Mouse (Mus musculus) layer of hippocampus, adult 8-10 months (tissue): ENCODE measurements around the gene Vps13c. TPM values are rescaled to one million over a fixed set of nuclear protein-coding genes. Genes with fewer than 3 reads are reported as not detected.
A peak's percentile ranks its signal among the peaks of the same experiment; 100 is the strongest.

Experiments used
- DNase-seq, 2 experiments: peaks; one replicate each; pipeline ENCODE4 v3.0.0; 2022; ENCODE audit warnings: low spot score in 2 of 2
- total RNA-seq, 4 experiments: library from RNA; stranded (reverse); gene quantifications; 2 replicates each; pipeline ENCODE4 v1.2.4; 2022

The Vps13c gene
- 100 to 1,000 TPM in 3 of 4 experiments, 10 to 100 TPM in 1; 95.9 to 127 (median 105) TPM for total RNA-seq

DNA sequence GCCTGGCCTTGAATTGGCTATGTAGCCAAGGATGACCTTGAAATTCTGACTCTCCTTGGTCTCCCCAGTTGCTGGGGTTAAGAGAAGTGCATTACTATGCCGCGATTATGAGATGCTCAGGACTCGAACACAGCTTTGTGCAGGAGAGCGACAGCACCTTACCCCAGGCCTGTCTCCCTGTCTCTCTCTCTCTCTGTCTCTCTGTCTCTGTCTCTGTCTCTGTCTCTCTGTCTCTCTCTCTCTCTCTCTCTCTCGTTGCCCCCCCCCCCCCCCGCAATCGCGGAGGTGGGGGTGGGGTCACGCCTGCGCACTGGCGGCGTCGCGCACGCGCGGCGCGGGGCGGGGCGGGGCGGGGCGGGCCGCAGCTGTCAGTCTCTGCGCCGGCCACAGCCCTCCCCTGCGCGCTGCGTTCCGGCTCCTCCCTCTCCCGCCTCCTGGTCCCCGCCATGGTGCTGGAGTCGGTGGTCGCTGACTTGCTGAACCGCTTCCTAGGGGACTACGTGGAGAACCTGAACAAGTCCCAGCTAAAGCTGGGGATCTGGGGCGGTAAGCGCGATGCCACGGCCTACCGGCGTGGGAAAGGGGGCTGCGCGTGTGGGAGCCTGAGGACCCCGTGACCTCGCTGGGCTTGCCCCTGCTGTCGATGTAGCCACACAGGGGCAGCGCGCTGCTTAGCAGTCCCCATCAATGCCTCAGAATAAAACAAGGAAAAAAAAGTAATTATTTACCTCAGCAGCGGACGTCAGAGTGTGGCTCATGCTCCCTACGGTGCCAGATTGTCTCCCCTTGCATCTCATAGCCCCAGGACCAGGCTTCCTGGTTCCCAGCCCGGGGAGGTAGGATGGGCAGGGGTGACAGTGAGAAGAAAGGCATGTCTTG, at the start of gene Vps13c:
Vps13c (plus strand) TSS at position 416 of the 879 bp plus-strand sequence.
- peak; percentile 67 to 79 for DNase-seq

GRCm38 (mm10) chr9:67792405-67792804, 47.8 kb upstream of the Vps13c start:
- DNase-seq, result no peak

DNA sequence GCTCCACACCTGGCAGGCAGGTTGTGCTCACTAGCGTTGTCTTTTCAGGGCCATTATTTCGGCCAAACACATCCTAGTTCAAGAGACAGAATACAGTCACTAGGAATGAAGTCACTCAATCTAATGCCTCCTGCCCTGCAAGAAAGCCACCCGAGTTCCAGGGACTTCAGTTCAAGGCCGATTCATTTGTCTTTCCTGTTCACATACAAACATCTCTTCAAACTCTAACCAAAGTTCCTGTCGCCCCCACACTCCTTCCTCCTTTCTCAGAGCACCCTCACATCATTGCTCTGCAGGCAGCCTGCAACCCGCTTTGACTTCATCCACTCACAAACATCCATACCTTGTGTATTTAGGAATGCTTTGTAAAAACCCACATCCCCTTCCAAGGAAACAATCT, 46.7 kb upstream of the Vps13c start:
- DNase-seq, result no peak

DNA sequence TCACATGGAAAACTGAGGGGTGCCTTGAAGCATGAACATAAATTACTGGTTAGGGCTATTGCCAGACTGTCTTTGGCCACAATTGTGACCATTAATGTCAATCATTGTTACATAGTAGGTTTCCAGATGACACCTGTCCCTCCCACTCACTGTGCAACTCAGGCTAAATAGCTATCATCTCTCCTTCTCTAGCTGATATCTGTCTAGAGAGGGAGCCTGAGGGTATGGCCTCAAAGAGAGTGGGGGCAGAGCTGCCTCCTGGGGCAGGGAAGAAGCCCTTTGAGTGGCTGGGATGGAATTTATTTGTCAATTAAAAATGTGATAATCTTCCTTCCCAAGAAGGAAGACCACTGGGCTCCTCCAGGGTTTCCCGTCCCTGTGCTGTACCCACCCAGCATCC, 46.0 kb upstream of the Vps13c start:
- DNase-seq, result no peak

- DNase-seq, result no peak
Observed at GRCm38 (mm10) chr9:67794668-67795067, 45.5 kb upstream of the Vps13c start.

GRCm38 (mm10) chr9:67795205-67795675, 45.0 kb upstream of the Vps13c start:
- peak; percentile 77 for DNase-seq

DNA sequence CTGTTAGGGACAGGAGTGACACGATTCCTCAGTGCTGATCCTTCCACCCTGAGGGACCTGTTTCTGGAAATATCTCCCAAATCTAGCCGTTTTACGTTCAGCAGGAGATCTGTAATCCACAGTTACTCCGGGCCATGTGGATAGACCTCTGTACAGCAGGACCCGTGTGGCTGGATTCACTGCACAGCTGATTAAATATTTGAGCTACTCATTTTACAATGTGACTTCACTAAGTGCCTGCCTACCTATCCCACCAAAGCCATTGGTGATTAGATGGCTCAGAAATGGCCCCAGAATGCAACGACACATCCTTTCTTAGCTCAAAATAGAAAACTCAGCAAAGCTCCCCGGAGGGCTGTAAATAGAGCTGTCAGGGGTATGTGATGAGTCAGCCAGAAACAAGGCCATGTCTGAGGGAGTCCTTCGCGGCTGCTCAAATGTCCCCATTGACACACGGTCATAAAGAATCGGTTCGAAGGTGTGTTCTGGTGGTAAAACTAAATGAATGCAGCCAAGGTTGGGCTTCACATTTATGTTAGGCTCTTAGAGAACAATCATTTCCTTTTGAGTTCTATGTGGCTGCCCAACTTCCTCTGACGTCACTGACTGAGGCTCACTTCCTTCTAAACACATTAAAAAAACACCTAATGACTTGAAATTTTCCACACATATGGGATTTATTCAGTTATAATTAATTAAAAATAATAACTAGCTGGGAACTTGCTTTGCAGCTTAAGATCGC, 40.9 kb upstream of the Vps13c start:
- DNase-seq, result no peak

DNA sequence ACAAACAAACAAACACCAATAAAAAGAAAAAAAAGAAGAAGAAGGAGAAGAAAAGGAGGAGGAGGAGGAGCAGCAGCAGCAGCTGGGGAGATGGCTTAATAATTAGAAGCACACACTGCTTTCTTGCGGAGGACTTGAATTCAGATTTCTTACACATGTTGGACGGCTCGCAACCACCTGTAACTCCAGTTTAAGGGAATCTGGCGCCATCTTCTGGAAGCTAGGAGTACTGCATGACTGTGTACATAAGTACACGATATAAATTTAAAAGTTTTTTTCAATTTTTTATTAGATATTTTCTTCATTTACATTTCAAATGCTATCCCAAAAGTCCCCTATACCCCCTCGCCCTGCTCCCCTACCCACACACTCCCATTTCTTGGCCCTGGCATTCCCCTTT, 38.0 kb upstream of the Vps13c start:
- DNase-seq, result peak; percentile 34 to 62

GRCm38 (mm10) chr9:67807000-67807399, 33.2 kb upstream of the Vps13c start:
- DNase-seq, result no peak

DNA sequence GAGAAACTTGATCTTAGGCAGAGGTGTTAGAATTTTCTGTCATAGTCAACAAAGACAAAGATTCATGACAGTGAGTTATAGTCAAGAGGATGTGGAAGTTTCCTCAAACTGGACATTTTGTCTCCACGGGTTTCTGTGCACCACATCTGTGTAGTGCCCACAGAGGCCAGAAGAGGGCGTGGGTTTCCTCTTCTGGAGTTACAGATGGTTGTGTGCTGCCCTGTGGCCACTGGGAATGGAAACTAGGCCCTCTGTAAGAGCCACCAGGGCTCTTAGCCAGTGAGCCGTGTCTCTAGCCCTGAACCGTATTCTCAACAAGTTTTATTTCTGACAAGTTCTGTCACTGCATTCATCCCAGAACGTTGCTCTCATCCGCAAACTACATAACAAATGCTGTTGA, 29.7 kb upstream of the Vps13c start:
- DNase-seq, result no peak

- no peak for DNase-seq
Observed at GRCm38 (mm10) chr9:67811116-67811515, 29.1 kb upstream of the Vps13c start.

DNA sequence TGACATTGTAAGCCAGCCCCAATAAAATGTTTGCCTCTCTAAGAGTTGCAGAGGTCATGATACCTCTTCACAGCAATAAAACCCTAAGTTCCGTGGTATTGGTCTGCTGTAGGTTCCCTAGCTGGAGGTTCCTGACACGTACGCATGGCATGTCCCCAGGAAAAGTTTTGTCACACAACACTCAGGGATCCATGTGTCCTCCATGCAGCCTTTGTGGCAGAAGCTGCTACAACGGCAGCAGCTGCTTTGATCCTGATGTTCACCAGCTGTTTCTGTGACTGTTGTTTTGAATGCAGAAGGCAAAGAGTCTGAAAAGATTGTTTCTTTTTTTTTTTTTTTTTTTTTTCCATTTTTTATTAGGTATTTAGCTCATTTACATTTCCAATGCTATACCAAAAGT, 27.0 kb upstream of the Vps13c start:
- DNase-seq, result no peak

DNA sequence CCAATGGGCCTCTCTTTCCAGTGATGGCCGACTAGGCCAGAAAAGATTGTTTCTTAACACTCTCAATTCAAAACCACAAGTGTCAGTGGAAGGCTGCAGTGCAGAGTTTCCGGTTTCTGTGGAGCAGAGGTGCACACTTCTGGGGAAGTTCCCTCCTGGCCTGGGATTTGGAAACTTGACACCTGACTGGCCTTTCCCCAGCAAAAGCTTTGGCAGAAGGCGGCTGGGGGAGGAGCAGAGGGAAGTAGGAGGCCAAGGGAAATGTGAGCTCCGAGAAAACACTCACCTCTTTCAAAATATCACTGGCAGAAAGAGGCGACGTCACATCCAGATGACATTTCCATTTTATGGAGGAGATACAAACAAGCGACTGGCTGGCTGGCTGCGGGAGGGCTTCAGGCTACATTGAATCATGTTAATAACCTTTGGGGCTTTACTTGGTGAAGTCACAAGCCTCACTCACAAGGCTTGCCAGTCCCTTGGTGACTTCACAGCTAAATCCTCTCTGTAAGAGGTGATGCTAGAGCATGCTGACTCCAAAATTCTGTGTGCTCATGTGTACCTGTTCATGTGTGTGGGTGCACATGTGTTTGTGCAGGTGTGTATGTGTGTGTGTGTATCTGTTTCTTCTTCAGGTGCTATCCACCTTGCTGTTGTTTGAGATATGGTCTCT, 26.4 kb upstream of the Vps13c start:
- no peak for DNase-seq

GRCm38 (mm10) chr9:67816172-67816928, 23.8 kb upstream of the Vps13c start:
- no peak for DNase-seq

- DNase-seq, result no peak
Observed at GRCm38 (mm10) chr9:67817898-67818667, 22.1 kb upstream of the Vps13c start.

DNA sequence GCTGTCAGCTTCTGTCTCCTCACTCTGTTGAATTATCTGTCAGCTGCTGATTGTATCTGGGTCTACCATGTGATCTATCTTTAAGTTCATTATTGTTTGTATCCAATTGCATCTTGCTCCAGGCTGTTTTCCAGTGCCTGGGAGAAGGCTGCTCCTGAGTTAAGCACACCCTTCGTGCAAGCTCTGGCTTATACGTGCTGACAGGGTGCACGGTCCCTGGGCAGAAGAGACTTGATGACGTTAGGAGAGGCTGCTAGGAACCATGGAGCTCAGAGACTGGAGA, 21.6 kb upstream of the Vps13c start:
- DNase-seq, result no peak

GRCm38 (mm10) chr9:67823131-67823530, 17.1 kb upstream of the Vps13c start:
- DNase-seq, result no peak

DNA sequence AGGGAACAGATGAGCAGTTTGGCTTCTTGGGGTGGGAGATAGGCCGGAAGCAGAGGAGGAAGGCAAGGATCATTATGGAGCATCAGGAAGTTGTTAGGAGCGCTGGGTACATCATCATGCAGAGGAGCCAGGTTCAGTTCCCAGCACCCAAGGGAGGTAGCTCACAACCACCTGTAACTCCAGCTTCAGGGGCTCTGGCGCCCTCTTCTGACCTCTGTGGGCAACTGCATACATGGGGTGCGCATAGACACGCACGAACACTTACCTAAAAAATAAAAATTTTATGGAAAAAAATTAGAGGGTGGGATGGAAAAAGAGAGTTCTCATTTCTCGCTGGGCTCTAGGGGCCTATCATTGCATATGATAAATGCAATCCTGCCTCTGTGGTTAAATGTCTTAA, 14.7 kb upstream of the Vps13c start:
- DNase-seq, result no peak

DNA sequence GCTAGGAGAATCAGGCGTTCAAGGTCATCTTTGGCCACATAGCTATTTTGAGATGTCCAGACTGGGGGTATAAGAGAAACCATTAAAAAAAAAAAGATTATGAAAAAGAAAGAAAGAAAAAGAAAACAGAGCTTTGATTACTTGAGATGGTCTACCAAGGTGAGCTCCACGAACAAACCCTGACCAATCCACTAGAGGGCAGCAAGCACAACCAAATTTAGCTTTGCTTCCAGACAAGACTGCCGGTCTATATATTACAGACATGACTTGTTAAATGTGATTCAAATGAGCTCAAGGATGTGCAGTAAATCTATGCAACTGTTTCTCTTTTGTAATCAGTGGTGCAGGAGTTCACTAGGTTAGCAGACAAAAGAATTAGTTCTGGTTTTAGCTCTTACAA, 12.0 kb upstream of the Vps13c start:
- DNase-seq, result peak in 1 of 2 experiments; percentile 58
